Mouse (Mus musculus): Measurements from ENCODE around the gene Olfr464.
"Not testable (repeated sequence)": the region's sequence is repeated elsewhere in the genome, so short reads cannot be mapped to it uniquely, and the experiment has no call there.

The Olfr464 gene

GRCm38 (mm10) chr11:87870096-87870495 is 50.7 kb downstream of the Olfr464 start:
- in situ Hi-C loops (cut with MboI, MseI), result no loop called here

- in situ Hi-C loops (cut with MboI, MseI), result not testable (repeated sequence)
These were observed 53.9 kb downstream of the Olfr464 start for GRCm38 (mm10) chr11:87866891-87867290.

All from T-helper 2 cell (primary cell).